Mouse (Mus musculus): ENCODE results near the gene Iqcj. TPM values are rescaled to one million over a fixed set of nuclear protein-coding genes. Genes with fewer than 3 reads are reported as not detected.

Iqcj gene
- polyA plus RNA-seq (2014; fragmentation: Illumina TruSeq; extraction: RNeasy Lipid Tissue Mini Kit (QIAGEN cat#74804); ENCODE audit: insufficient read depth, low read depth, low replicate concordance): not detected

DNA sequence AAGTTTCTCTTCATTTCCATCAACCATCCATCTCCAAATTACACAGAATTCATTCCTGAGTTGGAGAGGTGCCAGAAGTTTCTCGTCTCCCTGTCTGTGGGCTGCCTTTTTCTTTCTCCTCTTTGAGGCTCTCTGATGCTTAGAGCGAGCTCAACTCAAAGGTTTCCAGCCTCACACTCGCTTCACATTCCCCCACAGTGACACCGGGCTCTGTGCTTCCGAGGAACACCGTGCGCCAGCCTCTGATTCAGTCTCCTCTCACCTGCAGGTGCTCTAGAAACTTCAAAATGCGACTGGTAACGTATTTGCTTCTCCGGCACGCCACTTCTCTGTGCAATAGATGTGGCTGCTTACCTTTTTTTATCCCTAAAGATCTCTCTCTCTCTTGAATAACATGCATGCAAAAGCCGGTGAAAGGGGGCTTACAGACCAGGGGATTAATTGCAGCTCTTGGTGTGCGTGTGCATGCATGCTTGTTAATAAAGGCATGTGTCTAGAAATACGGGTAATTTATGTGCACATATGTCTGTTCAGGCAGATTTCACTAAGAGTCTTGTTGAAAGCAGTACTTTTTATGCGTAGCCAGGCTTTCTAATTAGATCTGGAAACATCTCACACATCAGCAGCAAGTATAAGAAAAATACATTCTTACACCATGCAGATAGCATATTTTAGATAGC lies at the start of gene Iqcj, which contains the start of gene Iqschfp:
TSS of gene Iqcj (plus strand) at position 195 of the 680 bp plus-strand sequence.
TSS of gene Iqschfp (plus strand) at position 207 of the 680 bp plus-strand sequence.

DNA sequence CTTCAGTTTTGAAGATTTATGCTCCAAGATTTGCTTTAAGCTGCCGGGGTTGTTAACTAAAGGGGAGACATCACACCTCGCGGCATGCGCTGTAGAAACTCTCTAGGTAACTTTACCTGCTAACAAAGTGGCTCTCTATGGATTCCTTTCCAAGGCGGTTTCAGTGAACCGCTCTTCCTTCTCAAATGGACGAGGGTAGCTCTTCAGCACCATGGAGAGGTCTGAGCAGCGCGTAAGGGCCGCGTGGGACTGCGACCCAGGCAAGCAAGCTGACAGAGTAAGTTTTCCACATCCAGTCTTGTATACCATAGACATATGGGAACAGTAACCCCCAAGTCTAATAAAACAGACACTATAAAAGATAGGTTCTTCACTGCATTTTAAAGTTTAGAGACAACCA lies 172.7 kb downstream of the Iqcj start, which contains the start of gene Schip1:
TSS of gene Schip1 (plus strand) at position 72 of the 400 bp plus-strand sequence.

Other genes with a start within 250 kb of the Iqcj start
- gene Iqschfp, start within 50 bp of the Iqcj start, polyA plus RNA-seq (2014; fragmentation: Illumina TruSeq; extraction: RNeasy Lipid Tissue Mini Kit (QIAGEN cat#74804); ENCODE audit: insufficient read depth, low read depth, low replicate concordance): not detected
- gene Schip1, start 172.6 kb downstream of the Iqcj start, polyA plus RNA-seq (2014; fragmentation: Illumina TruSeq; extraction: RNeasy Lipid Tissue Mini Kit (QIAGEN cat#74804); ENCODE audit: insufficient read depth, low read depth, low replicate concordance): 34.6 TPM